Mouse (Mus musculus) liver, embryonic 16.5 days (tissue): ENCODE results near the gene Wfikkn1. TPM values are rescaled to one million over a fixed set of nuclear protein-coding genes. Genes with fewer than 3 reads are reported as not detected.

Experiments used
- ATAC-seq: fragments of 200-750 bp; cut with Nextera tagmentation; 2 replicates; pipeline ENCODE4 v1.8.0; 2017; ENCODE audit warnings: low read depth, mild to moderate bottlenecking, moderate number of reproducible peaks, moderate library complexity
- H3K27ac ChIP-seq: fragments of 300-500 bp; sonication (generic); 2 replicates; pipeline ENCODE4 v1.5.1; 2014; ENCODE audit warnings: mild to moderate bottlenecking, low read length
- H3K27me3 ChIP-seq: fragments of 300-500 bp; sonication (generic); 2 replicates; pipeline ENCODE4 v1.6.1; 2014; ENCODE audit warnings: low read depth, low read length, mixed read lengths; ENCODE audit not compliant: control insufficient read depth, insufficient read depth
- H3K36me3 ChIP-seq: fragments of 300-500 bp; sonication (generic); 2 replicates; pipeline ENCODE4 v1.6.1; 2014; ENCODE audit warnings: mild to moderate bottlenecking; ENCODE audit not compliant: control insufficient read depth, insufficient read depth
- H3K4me1 ChIP-seq: fragments of 300-500 bp; sonication (generic); 2 replicates; pipeline ENCODE4 v1.6.1; 2014; ENCODE audit warnings: low read depth, low read length, mixed read lengths; ENCODE audit not compliant: control insufficient read depth
- H3K4me2 ChIP-seq: fragments of 300-500 bp; sonication (generic); 2 replicates; pipeline ENCODE4 v1.6.1; 2014; ENCODE audit warnings: low read depth, low read length, mixed read lengths
- H3K4me3 ChIP-seq: fragments of 300-500 bp; sonication (generic); 2 replicates; pipeline ENCODE4 v1.5.1; 2014; ENCODE audit warnings: low read depth, mild to moderate bottlenecking, low read length
- H3K9ac ChIP-seq: fragments of 300-500 bp; sonication (generic); 2 replicates; pipeline ENCODE4 v1.6.1; 2014; ENCODE audit warnings: low read depth, low read length
- H3K9me3 ChIP-seq: fragments of 300-500 bp; sonication (generic); replicated peaks from 2 replicates; pipeline ENCODE4 v1.6.1; 2016; ENCODE audit warnings: low read length; ENCODE audit not compliant: control insufficient read depth
- WGBS: fragments of 180-500 bp; shearing (Covaris S2); extraction: QIAGEN DNeasy Blood & Tissue Kit; methylation state at CpG from one replicate; pipeline ENCODE4 v1.1.7; 2014; ENCODE audit not compliant: insufficient replicate concordance; 5-methylcytosine and 5-hydroxymethylcytosine counted together
- polyA plus RNA-seq: library from polyadenylated mRNA; unstranded; fragments of >200 nt; fragmentation: Nextera tagmentation; extraction: Ambion mirVana; gene quantifications from 2 replicates; pipeline ENCODE4 v1.2.1, GENCODE M21; 2015

Gene Wfikkn1
- polyA plus RNA-seq, 1 experiment from 2014 or later = 0.30 TPM

DNA sequence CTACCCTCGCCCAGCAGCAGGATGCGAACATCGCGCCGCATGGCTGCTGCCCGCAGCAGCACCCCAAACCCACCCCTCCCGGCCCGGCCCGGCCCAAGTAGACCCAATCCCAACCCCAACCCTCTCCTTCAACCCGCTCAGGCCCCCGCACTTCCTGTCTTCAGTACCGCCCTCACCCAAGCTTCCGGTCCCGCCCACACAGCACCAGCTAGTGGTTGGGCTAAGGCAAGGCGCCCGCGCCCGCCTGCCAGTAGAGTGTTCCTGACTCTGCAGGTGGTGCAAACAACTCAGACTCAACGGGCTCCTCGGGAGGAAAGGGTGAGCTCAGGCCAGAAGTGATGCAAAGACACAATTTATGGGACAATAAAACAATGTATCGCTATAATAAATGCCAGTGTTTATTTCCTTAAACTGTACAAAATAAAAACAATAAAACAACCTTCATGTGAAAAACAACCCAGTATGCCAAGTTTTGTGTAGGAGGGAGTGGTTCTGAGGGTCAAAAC lies 36.2 kb downstream of the Wfikkn1 start, which contains the start of gene Rhot2:
Rhot2 (minus strand) TSS at position 456 of the 506 bp plus-strand sequence.
- ATAC-seq = peak; percentile 94
- Histone ChIP-seq H3K4me3 (peak within 1 kb of the TSS; percentile 87), H3K27ac (peak within 1 kb of the TSS; percentile 84), H3K9ac (peak within 1 kb of the TSS; percentile 87), H3K4me2 (peak within 1 kb of the TSS; percentile 87), H3K4me1 (peaks cover 21% of the 10 kb centered on the region), H3K9me3 (no peaks in the 10 kb centered on the region), H3K36me3 (peaks cover 30% of the 10 kb centered on the region), H3K27me3 (no peaks in the 10 kb centered on the region)
- WGBS = under 1% methylated on average over 21 of the region's 21 CpGs

DNA sequence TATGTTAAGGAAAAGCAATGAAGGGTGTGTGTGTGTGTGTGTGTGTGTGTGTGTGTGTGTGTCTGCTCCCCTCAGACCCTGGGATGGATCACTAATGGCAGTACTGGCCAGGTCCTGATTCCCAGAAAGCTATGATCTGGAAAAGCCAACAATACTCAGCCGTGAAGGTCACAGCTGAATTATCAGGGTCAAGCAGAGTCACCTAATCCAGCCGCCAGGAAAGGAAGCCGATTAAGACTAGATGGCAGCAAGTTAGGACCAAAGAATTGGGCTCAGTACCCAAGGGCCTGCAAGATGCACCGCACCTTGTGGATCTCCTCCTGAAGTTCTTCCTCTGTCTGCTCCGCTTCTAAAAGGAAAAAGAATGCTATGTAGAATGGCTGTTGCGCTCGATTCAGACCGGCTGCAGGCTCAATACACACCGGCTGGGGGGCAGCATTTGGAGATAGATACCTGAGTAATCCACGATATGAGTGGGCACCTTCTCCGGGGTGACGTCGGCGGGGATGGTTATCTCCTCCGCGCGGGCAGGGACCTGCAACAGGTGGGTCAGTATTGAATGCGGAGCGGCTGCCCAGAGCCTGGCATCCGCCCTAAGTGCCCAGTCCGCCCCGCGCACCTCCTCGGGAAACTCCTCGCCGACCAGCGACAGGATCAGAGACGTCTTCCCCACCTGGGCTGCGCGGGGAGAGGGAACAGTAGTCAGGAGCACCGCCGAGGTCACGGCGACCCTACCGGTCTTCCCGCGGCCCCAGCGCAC lies 36.8 kb downstream of the Wfikkn1 start:
- H3K4me3 ChIP-seq = peak overlapping the region; percentile 87
- H3K27me3 ChIP-seq = no peaks in the 10 kb centered on the region
- ATAC-seq = peak; percentile 42
- peak overlapping the region; percentile 84 for H3K27ac ChIP-seq
- peak overlapping the region; percentile 87 for H3K4me2 ChIP-seq
- H3K9me3 ChIP-seq = no peaks in the 10 kb centered on the region
- H3K4me1 ChIP-seq = peaks cover 23% of the 10 kb centered on the region
- H3K9ac ChIP-seq = peak overlapping the region; percentile 87
- 2% methylated on average over 36 of the region's 38 CpGs for WGBS
- peaks cover 35% of the 10 kb centered on the region for H3K36me3 ChIP-seq

DNA sequence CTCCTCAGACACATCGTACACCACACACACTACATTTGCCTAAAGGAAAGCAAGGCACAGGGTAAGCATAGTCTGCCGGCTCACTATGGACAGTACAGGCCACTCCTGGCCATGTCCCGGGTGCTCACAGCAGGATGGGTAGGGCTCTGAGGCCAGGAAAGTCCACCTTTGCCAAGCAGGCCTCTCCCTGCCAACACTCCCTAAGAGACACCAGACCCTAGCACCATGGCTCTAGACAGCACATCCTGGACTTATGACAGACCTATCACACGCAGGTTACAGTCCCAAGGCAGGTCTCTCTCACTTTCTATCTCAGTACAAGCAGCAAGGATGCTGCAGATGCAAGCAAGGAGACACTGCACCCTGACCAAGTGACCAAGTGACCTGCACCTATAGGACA lies 37.5 kb downstream of the Wfikkn1 start:
- Histone ChIP-seq H3K36me3 (peaks cover 35% of the 10 kb centered on the region), H3K9me3 (no peaks in the 10 kb centered on the region), H3K27ac (peak overlapping the region; percentile 19), H3K9ac (peak overlapping the region; percentile 87), H3K27me3 (no peaks in the 10 kb centered on the region), H3K4me1 (peaks cover 23% of the 10 kb centered on the region), H3K4me3 (peak overlapping the region; percentile 87), H3K4me2 (peak overlapping the region; percentile 87)
- no peak for ATAC-seq
- WGBS = 86% methylated on average over 4 of the region's 4 CpGs

- Histone ChIP-seq H3K36me3 (peaks cover 37% of the 10 kb centered on the region), H3K9ac (no peak overlapping the region)
Measured at GRCm38 (mm10) chr17:25842509-25842908, 38.1 kb downstream of the Wfikkn1 start.

GRCm38 (mm10) chr17:25841117-25841880 lies 39.4 kb downstream of the Wfikkn1 start, which contains the start of gene Gm20683:
Gene Gm20683, minus strand, starts transcription at chr17:25841763.
- peaks cover 37% of the 10 kb centered on the region for H3K36me3 ChIP-seq
- no peak within 1 kb of the TSS for H3K27ac ChIP-seq
- no peaks in the 10 kb centered on the region for H3K9me3 ChIP-seq
- no peak for ATAC-seq
- WGBS = 90% methylated on average over 22 of the region's 22 CpGs
- no peak within 1 kb of the TSS for H3K9ac ChIP-seq
- no peaks in the 10 kb centered on the region for H3K27me3 ChIP-seq
- no peak within 1 kb of the TSS for H3K4me2 ChIP-seq
- no peak within 1 kb of the TSS for H3K4me3 ChIP-seq
- H3K4me1 ChIP-seq = peaks cover 36% of the 10 kb centered on the region

More at GRCm38 (mm10) chr17:25842509-25842908, 38.1 kb downstream of the Wfikkn1 start:
- Histone ChIP-seq H3K4me2 (no peak overlapping the region), H3K27ac (no peak overlapping the region), H3K27me3 (no peaks in the 10 kb centered on the region), H3K9me3 (no peaks in the 10 kb centered on the region), H3K4me1 (peaks cover 24% of the 10 kb centered on the region), H3K4me3 (no peak overlapping the region)
- 75% methylated on average over 3 of the region's 3 CpGs for WGBS
- no peak for ATAC-seq

GRCm38 (mm10) chr17:25840519-25840918 lies 40.1 kb downstream of the Wfikkn1 start:
- ATAC-seq = no peak
- Histone ChIP-seq H3K27me3 (no peaks in the 10 kb centered on the region), H3K9ac (no peak overlapping the region), H3K9me3 (no peaks in the 10 kb centered on the region), H3K4me2 (no peak overlapping the region), H3K36me3 (peaks cover 37% of the 10 kb centered on the region), H3K4me3 (no peak overlapping the region), H3K27ac (no peak overlapping the region), H3K4me1 (peaks cover 40% of the 10 kb centered on the region)
- WGBS = 88% methylated on average over 6 of the region's 6 CpGs

DNA sequence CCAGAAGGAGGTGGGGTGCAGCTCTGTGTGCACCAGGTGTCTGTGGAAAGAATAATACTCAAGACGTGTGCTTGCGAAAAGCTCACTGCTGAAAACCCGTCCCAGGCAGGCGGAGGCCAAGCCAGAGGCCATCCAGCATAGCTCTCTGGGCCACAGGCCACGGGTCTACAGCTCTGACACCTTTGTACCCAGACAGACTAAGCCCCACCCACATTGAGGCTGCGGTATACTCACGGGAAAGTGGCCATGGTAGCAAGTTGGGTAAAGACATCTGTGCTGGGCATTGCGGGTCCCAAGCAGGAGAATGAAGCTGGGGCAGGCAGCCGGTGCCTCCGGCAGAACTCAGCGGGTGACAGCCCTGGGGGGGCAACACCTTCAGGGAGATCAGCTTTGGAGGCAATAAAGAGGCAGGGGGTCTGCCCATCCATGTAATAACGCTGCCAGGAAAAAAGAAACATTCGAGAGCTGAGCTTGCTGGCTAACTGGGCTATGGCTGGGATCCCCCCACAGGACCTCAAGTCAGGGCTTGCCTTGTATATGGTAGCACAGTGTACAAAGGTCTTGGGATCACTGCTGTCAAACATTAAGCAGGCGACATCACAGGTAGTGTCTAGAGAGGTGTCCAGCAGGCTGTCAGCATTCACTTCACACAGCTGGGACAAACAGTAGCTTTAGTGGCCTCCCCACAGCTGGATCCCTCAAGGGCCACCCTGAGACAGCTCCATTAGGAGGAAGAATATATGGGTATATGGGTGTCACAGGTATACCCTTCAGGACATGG lies 41.0 kb downstream of the Wfikkn1 start:
- WGBS = 78% methylated on average over 14 of the region's 14 CpGs
- Histone ChIP-seq H3K9ac (0 out of 2 replicates have a peak overlapping the region, but pooled peaks have one; percentile 3), H3K4me3 (no peak overlapping the region), H3K4me2 (no peak overlapping the region), H3K9me3 (no peaks in the 10 kb centered on the region), H3K4me1 (peaks cover 43% of the 10 kb centered on the region), H3K36me3 (peaks cover 37% of the 10 kb centered on the region), H3K27ac (peak overlapping the region; percentile 76), H3K27me3 (no peaks in the 10 kb centered on the region)
- ATAC-seq = peak; percentile 44

DNA sequence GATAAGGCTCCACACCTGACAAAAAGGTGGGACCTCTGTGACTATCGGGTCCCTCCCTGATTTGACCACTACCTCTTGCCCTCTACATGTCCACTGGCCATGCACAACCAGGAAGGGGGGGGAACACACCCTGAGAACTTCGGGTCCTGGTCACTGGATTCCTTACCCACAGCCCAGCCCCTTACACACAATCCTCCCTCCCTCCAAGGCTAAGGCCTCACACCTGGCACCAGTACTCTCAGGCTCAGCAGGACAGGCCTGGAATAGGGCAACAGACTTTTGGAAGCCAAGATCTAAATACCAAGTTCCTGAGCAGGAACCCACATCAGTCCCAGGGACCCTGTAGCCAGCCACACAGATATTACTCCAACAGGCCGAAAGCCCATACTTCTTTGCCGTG lies 41.8 kb downstream of the Wfikkn1 start:
- Histone ChIP-seq H3K9ac (no peak overlapping the region), H3K4me2 (no peak overlapping the region), H3K4me3 (no peak overlapping the region), H3K27ac (peak overlapping the region; percentile 76), H3K4me1 (peaks cover 49% of the 10 kb centered on the region), H3K9me3 (no peaks in the 10 kb centered on the region), H3K36me3 (peaks cover 37% of the 10 kb centered on the region), H3K27me3 (no peaks in the 10 kb centered on the region)
- 82% methylated on average over 4 of the region's 4 CpGs for WGBS
- ATAC-seq = no peak
